Mouse (Mus musculus): ENCODE measurements around the gene Myrfl.

Gene Myrfl

GRCm38 (mm10) chr10:116828099-116828498, 68.6 kb downstream of the Myrfl start:
- in situ Hi-C loops (cut with MboI; ENCODE audit: low sequenced_read_pairs), result loop anchor here (25.0 kb wide), 1 partner anchor 491 kb away; no protein-coding TSS in a partner anchor

GRCm38 (mm10) chr10:116827306-116827705, 69.4 kb downstream of the Myrfl start:
- in situ Hi-C loops (cut with MboI; ENCODE audit: low sequenced_read_pairs), result loop anchor here (25.0 kb wide), 1 partner anchor 490 kb away; no protein-coding TSS in a partner anchor

GRCm38 (mm10) chr10:116815311-116816060, 81.2 kb downstream of the Myrfl start:
- in situ Hi-C loops (cut with MboI; ENCODE audit: low sequenced_read_pairs), result no loop called here

GRCm38 (mm10) chr10:116813150-116813549, 83.6 kb downstream of the Myrfl start:
- in situ Hi-C loops (cut with MboI; ENCODE audit: low sequenced_read_pairs), result no loop called here

GRCm38 (mm10) chr10:116810738-116811137, 86.0 kb downstream of the Myrfl start:
- in situ Hi-C loops (cut with MboI; ENCODE audit: low sequenced_read_pairs), result no loop called here

- in situ Hi-C loops (cut with MboI; ENCODE audit: low sequenced_read_pairs), result no loop called here
Measured at GRCm38 (mm10) chr10:116809383-116809782, 87.3 kb downstream of the Myrfl start.

GRCm38 (mm10) chr10:116808556-116809353, 88.0 kb downstream of the Myrfl start:
- in situ Hi-C loops (cut with MboI; ENCODE audit: low sequenced_read_pairs), result no loop called here

GRCm38 (mm10) chr10:116802178-116802794, 94.4 kb downstream of the Myrfl start:
- in situ Hi-C loops (cut with MboI; ENCODE audit: low sequenced_read_pairs), result no loop called here

- in situ Hi-C loops (cut with MboI; ENCODE audit: low sequenced_read_pairs), result no loop called here
Measured at GRCm38 (mm10) chr10:116801281-116801680, 95.4 kb downstream of the Myrfl start.

GRCm38 (mm10) chr10:116796066-116796465, 100.7 kb downstream of the Myrfl start:
- in situ Hi-C loops (cut with MboI; ENCODE audit: low sequenced_read_pairs), result no loop called here

- in situ Hi-C loops (cut with MboI; ENCODE audit: low sequenced_read_pairs), result no loop called here
Measured at GRCm38 (mm10) chr10:116789096-116789495, 107.6 kb downstream of the Myrfl start.

- in situ Hi-C loops (cut with MboI; ENCODE audit: low sequenced_read_pairs), result no loop called here
Measured at GRCm38 (mm10) chr10:116788431-116788830, 108.3 kb downstream of the Myrfl start.

- in situ Hi-C loops (cut with MboI; ENCODE audit: low sequenced_read_pairs), result no loop called here
Measured at GRCm38 (mm10) chr10:116784098-116784497, 112.6 kb downstream of the Myrfl start.

- in situ Hi-C loops (cut with MboI; ENCODE audit: low sequenced_read_pairs), result no loop called here
Measured at GRCm38 (mm10) chr10:116783020-116783419, 113.7 kb downstream of the Myrfl start.

GRCm38 (mm10) chr10:116777947-116778346, 118.8 kb downstream of the Myrfl start:
- in situ Hi-C loops (cut with MboI; ENCODE audit: low sequenced_read_pairs), result no loop called here

GRCm38 (mm10) chr10:116776846-116777245, 119.9 kb downstream of the Myrfl start:
- in situ Hi-C loops (cut with MboI; ENCODE audit: low sequenced_read_pairs), result no loop called here

GRCm38 (mm10) chr10:116773846-116774750, 122.6 kb downstream of the Myrfl start:
- in situ Hi-C loops (cut with MboI; ENCODE audit: low sequenced_read_pairs), result no loop called here

GRCm38 (mm10) chr10:116771215-116771935, 125.3 kb downstream of the Myrfl start:
- in situ Hi-C loops (cut with MboI; ENCODE audit: low sequenced_read_pairs), result no loop called here

GRCm38 (mm10) chr10:116768642-116769041, 128.1 kb downstream of the Myrfl start:
- in situ Hi-C loops (cut with MboI; ENCODE audit: low sequenced_read_pairs), result no loop called here

GRCm38 (mm10) chr10:116766525-116766924, 130.2 kb downstream of the Myrfl start:
- in situ Hi-C loops (cut with MboI; ENCODE audit: low sequenced_read_pairs), result no loop called here

All from CH12F3 (cell line).